7 mouse cellular contexts compared by ENCODE assay signal in genomic region chr11:53300330-53301166, GRCm38 (mm10). TPM values are rescaled to one million over a fixed set of nuclear protein-coding genes. Genes with fewer than 3 reads are reported as not detected.
DNase-seq lines count a peak whose midpoint lies in the region; ATAC-seq lines count a peak whose summit lies in the region.

Hspa4 (minus strand) TSS chr11:53300457.

- peak within 1 kb of the TSS; percentile 99 for H3K27ac ChIP-seq in intestine, embryonic 15.5 days
- peak within 1 kb of the TSS; percentile 95 for H3K27ac ChIP-seq in midbrain, embryonic 10.5 days (replicated peaks)

- DNase-seq in adrenal gland, adult 2 months, result peak; percentile 98
- peak; percentile 100 for DNase-seq in embryo, embryonic 11.5 days (ENCODE audit: low read depth, low spot score)
- peak; percentile 99 for DNase-seq in gastrocnemius, postnatal 36 days
- peak; percentile 99 for DNase-seq in left cerebral cortex, postnatal 25 days (ENCODE audit: low spot score in 2 of 2)
- peak; percentile 99 for DNase-seq in midbrain, embryonic 10.5 days (ENCODE audit: low spot score)
- DNase-seq in right cerebral cortex, postnatal 4 days, result peak; percentile 100

- H3K4me1 ChIP-seq in intestine, embryonic 15.5 days (replicated peaks), result peaks cover 13% of the 10 kb centered on the region
- H3K4me1 ChIP-seq in midbrain, embryonic 10.5 days, result peaks cover 31% of the 10 kb centered on the region

- no peaks in the 10 kb centered on the region for H3K36me3 ChIP-seq in intestine, embryonic 15.5 days
- H3K36me3 ChIP-seq in midbrain, embryonic 10.5 days, result peaks cover 28% of the 10 kb centered on the region

- under 1% methylated on average over 58 of the region's 58 CpGs for whole genome bisulfite sequencing in intestine, embryonic 15.5 days
- WGBS in midbrain, embryonic 10.5 days, result under 1% methylated on average over 58 of the region's 58 CpGs

- intact Hi-C loops in gastrocnemius, postnatal 36 days (cut with DNase I), result no loop called here
- intact Hi-C loops in left cerebral cortex, postnatal 25 days (cut with DNase I), result loop anchor here (2.0 kb wide), 1 partner anchor 50 kb away; the partner anchor contains the start of gene Aff4

- no peaks in the 10 kb centered on the region for H3K27me3 ChIP-seq in intestine, embryonic 15.5 days (replicated peaks)
- H3K27me3 ChIP-seq in midbrain, embryonic 10.5 days (ENCODE audit: low read depth, poor library complexity, severe bottlenecking), result no peaks in the 10 kb centered on the region

- no peaks in the 10 kb centered on the region for H3K9me3 ChIP-seq in intestine, embryonic 15.5 days
- no peaks in the 10 kb centered on the region for H3K9me3 ChIP-seq in midbrain, embryonic 10.5 days (replicated peaks)

- H3K4me3 ChIP-seq in intestine, embryonic 15.5 days (replicated peaks), result peak within 1 kb of the TSS; percentile 100
- peak within 1 kb of the TSS; percentile 99 for H3K4me3 ChIP-seq in midbrain, embryonic 10.5 days

- peak within 1 kb of the TSS; percentile 98 for H3K9ac ChIP-seq in intestine, embryonic 15.5 days

- ATAC-seq in intestine, embryonic 15.5 days, result peak; percentile 97

- H3K4me2 ChIP-seq in intestine, embryonic 15.5 days (replicated peaks), result peak within 1 kb of the TSS; percentile 70

RNA-seq across cellular contexts. Expression of gene Hspa4, which starts in this region (rescaled TPM):
- total RNA-seq in adrenal gland, adult 2 months (2021), result 100 to 1,000 TPM; 194 to 257 TPM
- polyA plus RNA-seq in adrenal gland, adult 2 months (2012; rRNA removed), result 54.0 and 57.0 TPM in 2 replicates
- total RNA-seq in gastrocnemius, postnatal 36 days (2021), result 10 to 100 TPM; 82.0 to 82.4 TPM
- polyA plus RNA-seq in intestine, embryonic 15.5 days (2015; fragmentation: Nextera tagmentation; extraction: Ambion mirVana), result 103 and 106 TPM in 2 replicates
- 100 to 1,000 TPM; 178 to 182 TPM for total RNA-seq in left cerebral cortex, postnatal 25 days (2021)
- polyA plus RNA-seq in midbrain, embryonic 10.5 days (2016; fragmentation: Nextera tagmentation; extraction: Ambion mirVana), result 106 and 116 TPM in 2 replicates

Comparison
In these comparisons a context has a peak if more than half of its experiments do, and no peak if none do; other contexts are left out.
1. Peak in every context shown above with its lines: DNase-seq, ATAC-seq, H3K4me3 ChIP-seq and H3K27ac ChIP-seq.